Mouse (Mus musculus) C2C12 (cell line): ENCODE measurements at regions not wholly inside any gene's neighbourhood (a gene's known extent, or its start where the extent isn't known, plus 50 kb on each side); places are given as distances from the start of the nearest gene placed in this dataset.

Experiments used
- CEBPB ChIP-seq: IDR thresholded peaks from one replicate; pipeline ENCODE4 v1.6.1; 2011; ENCODE audit warnings: low read depth, mild to moderate bottlenecking, control low read depth, moderate library complexity
- CTCF ChIP-seq: IDR thresholded peaks from one replicate; pipeline ENCODE4 v1.5.1; 2011; ENCODE audit not compliant: control insufficient read depth, insufficient read depth, insufficient read length
- MYOG ChIP-seq: IDR thresholded peaks from one replicate; pipeline ENCODE4 v1.6.1; 2011; ENCODE audit not compliant: control insufficient read depth, insufficient read length; ENCODE audit errors: extremely low read depth
- USF1 ChIP-seq: IDR thresholded peaks from one replicate; pipeline ENCODE4 v1.6.1; 2011; ENCODE audit warnings: low read depth, mild to moderate bottlenecking, control low read depth, moderate library complexity

DNA sequence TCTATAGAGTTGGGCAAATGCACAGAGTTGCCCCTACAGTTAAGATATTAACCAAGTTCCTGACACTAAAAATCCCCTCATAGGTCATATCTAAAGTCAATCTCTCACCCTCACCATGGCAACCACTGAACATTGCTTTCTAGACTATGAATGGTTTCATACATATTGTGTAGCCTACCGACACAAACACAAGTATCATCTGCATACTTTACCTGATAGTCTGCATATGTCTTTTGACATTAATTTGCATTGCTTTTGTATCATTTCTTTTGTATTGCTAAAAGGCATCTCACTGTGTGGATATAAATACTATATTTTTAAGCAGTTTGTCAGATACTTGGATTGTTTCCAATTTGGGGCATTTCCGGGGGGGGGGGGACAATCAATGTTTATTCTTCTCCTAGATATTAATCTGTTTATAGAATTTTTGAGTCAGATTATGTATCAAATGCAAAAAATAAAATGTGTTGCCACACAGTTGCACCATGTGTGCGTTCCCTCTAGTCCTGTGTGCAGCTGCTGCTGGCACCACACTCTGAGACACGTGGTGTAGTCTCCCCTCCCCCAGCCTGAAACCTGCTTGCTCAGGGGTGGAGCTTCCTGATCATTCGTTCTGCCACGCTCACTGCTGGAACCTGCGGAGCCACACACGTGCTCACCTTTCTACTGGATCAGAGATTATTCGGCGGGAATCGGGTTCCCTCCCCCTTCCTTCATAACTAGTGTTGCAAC is 94.7 kb upstream of the Mapk10 start:
- TF ChIP-seq CTCF (no peak), MYOG (no peak), USF1 (no peak), CEBPB (no peak)
